7 mouse cellular contexts compared by ENCODE assay signal in the genomic region with DNA sequence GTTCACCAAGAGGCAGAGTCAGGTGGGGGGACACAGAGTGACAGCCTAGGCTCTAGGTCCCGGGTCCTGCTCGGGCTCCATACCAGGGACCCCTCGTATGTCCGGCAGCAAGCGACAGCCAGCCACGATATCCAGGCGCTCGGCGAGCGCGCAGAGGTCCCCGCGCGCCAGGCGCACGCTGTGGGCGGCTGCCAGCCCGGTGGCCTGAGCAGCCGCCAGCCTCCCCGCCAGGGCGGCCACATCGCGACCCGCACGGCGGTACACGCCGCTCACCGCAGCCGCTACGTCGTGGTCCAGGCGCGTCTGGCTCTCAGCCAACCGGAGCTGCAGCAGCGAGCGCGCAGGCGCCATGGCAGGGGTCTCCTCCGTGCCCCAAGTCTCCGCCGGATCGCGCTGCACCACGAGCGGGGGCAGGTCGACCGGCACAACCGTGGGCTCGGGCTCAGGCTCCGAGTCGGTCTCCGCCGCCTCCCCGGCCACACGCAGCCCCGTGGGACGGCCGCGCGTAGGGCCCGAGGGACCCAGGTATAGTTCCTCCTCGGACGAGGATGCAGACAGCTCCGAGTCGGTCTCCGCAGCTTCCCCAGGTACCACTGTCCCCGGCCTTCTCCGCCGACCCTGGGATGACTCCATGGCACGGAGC. TPM values are rescaled to one million over a fixed set of nuclear protein-coding genes. Genes with fewer than 3 reads are reported as not detected.
A peak's percentile ranks its signal among the peaks of the same experiment; 100 is the strongest.
DNase-seq lines count a peak whose midpoint lies in the region; ATAC-seq and TF ChIP-seq lines count a peak whose summit lies in the region.

No protein-coding gene starts in this region.

- H3K27ac ChIP-seq in heart, embryonic 14.5 days (replicated peaks in 1 of 2; ENCODE audit: control insufficient read depth in 1 of 2, insufficient read depth in 1 of 2, low read depth in 2 of 2, low read length in 2 of 2): no peak overlapping the region
- peak overlapping the region; percentile 58; the same call in 1 of the 2 replicates for H3K27ac ChIP-seq in limb, embryonic 13.5 days

- peak; percentile 28 to 29 for DNase-seq in right cerebral cortex, adult 2 months (ENCODE audit: low spot score in 2 of 2)
- no peak for DNase-seq in right cerebral cortex, postnatal 36 days (ENCODE audit: low spot score in 2 of 2)
- peak; percentile 42 for DNase-seq in cerebellum, adult 8-10 months
- DNase-seq in testis, postnatal 14 days (ENCODE audit: low spot score): peak; percentile 60

- peaks cover 6% of the 10 kb centered on the region for H3K79me2 ChIP-seq in myocyte (ENCODE audit: control insufficient read depth, insufficient read depth)

- H3K27me3 ChIP-seq in heart, embryonic 14.5 days (ENCODE audit: control insufficient read depth, insufficient read depth, low read length): no peaks in the 10 kb centered on the region
- H3K27me3 ChIP-seq in limb, embryonic 13.5 days: no peaks in the 10 kb centered on the region
- no peaks in the 10 kb centered on the region for H3K27me3 ChIP-seq in myocyte (ENCODE audit: control insufficient read depth, insufficient read depth, insufficient read length)

- WGBS in heart, embryonic 14.5 days: under 1% methylated on average over 62 of the region's 71 CpGs
- WGBS in limb, embryonic 13.5 days: under 1% methylated on average over 68 of the region's 71 CpGs

- no peak for ATAC-seq in heart, embryonic 14.5 days (ENCODE audit: insufficient number of reproducible peaks, insufficient read depth, low FRiP score, low read depth)
- ATAC-seq in limb, embryonic 13.5 days (ENCODE audit: low FRiP score, low read depth): no peak

- H3K36me3 ChIP-seq in heart, embryonic 14.5 days (ENCODE audit: control insufficient read depth, insufficient read depth, low read length): 0 out of 2 replicates have a peak, but pooled peaks cover 5% of the 10 kb centered on the region
- H3K36me3 ChIP-seq in limb, embryonic 13.5 days: no peaks in the 10 kb centered on the region
- no peaks in the 10 kb centered on the region for H3K36me3 ChIP-seq in myocyte (ENCODE audit: control insufficient read depth, insufficient read depth)

- H3ac ChIP-seq in myocyte (ENCODE audit: control insufficient read depth, insufficient read length): peak overlapping the region; percentile 41

- H3K4me3 ChIP-seq in heart, embryonic 14.5 days (ENCODE audit: control insufficient read depth in 1 of 2, insufficient read depth in 1 of 2, low read depth in 1 of 2, low read length in 2 of 2): peak overlapping the region; percentile 74 to 90
- peak overlapping the region; percentile 63 for H3K4me3 ChIP-seq in limb, embryonic 13.5 days
- peak overlapping the region; percentile 81 for H3K4me3 ChIP-seq in myocyte

- H3K4me2 ChIP-seq in heart, embryonic 14.5 days (ENCODE audit: low read length): peak overlapping the region; percentile 93
- H3K4me2 ChIP-seq in limb, embryonic 13.5 days (replicated peaks): peak overlapping the region; percentile 97
- H3K4me2 ChIP-seq in myocyte (ENCODE audit: low read depth): peak overlapping the region; percentile 84

- H3K9ac ChIP-seq in heart, embryonic 14.5 days (ENCODE audit: low read length): peak overlapping the region; percentile 94
- H3K9ac ChIP-seq in limb, embryonic 13.5 days: peak overlapping the region; percentile 82

- no peak for TF ChIP-seq POLR2A in myocyte (IDR thresholded peaks at IDR 0.05; ENCODE audit: insufficient read length, low read depth)

- no peaks in the 10 kb centered on the region for H3K9me3 ChIP-seq in heart, embryonic 14.5 days (ENCODE audit: control insufficient read depth, low read length)
- no peaks in the 10 kb centered on the region for H3K9me3 ChIP-seq in limb, embryonic 13.5 days

- peaks cover 5 to 14% of the 10 kb centered on the region in 2 experiments; a peak in 3 of 4 replicates for H3K4me1 ChIP-seq in heart, embryonic 14.5 days (ENCODE audit: control insufficient read depth in 2 of 2, insufficient read depth in 2 of 2, low read length in 2 of 2)
- peaks cover 22% of the 10 kb centered on the region for H3K4me1 ChIP-seq in limb, embryonic 13.5 days

TF ChIP-seq in myocyte, 11 proteins besides CTCF, POLR2A, EP300 and RAD21:
- TF ChIP-seq POLR2AphosphoS2 (IDR thresholded peaks at IDR 0.05; ENCODE audit: insufficient read length, low read depth) (no peak), TCF3 (IDR thresholded peaks at IDR 0.05; ENCODE audit: insufficient read length, low read depth) (no peak), E2F4 (IDR thresholded peaks at IDR 0.05; ENCODE audit: insufficient read depth) (no peak), MYOD1 (IDR thresholded peaks at IDR 0.05; ENCODE audit: control insufficient read depth in 1 of 3, insufficient read length in 2 of 3, low read depth in 2 of 3) (peak in 2 of 3 experiments; percentile 3 to 10)

RNA-seq across cellular contexts. Expression of a gene that starts 1.1 kb away (rescaled TPM):
- polyA plus RNA-seq in heart, embryonic 14.5 days (2014; fragmentation: Nextera tagmentation; extraction: Ambion mirVana): 1.4 and 1.7 TPM in 2 replicates
- 2.5 TPM in 2 replicates for polyA plus RNA-seq in limb, embryonic 13.5 days (2015; fragmentation: Nextera tagmentation; extraction: Ambion mirVana)
- polyA plus RNA-seq in myocyte (2012; fragmentation: generic; extraction: Trizol): 7.8 TPM

RNA-seq across cellular contexts. Expression of a gene that starts 1.1 kb away (rescaled TPM):
- polyA plus RNA-seq in heart, embryonic 14.5 days (2014; fragmentation: Nextera tagmentation; extraction: Ambion mirVana): 87.3 and 92.9 TPM in 2 replicates
- 67.5 and 67.8 TPM in 2 replicates for polyA plus RNA-seq in limb, embryonic 13.5 days (2015; fragmentation: Nextera tagmentation; extraction: Ambion mirVana)
- 57.3 TPM for polyA plus RNA-seq in myocyte (2012; fragmentation: generic; extraction: Trizol)

RNA-seq across cellular contexts. Expression of a gene that starts 10.5 kb away (rescaled TPM):
- not detected in 2 replicates for polyA plus RNA-seq in heart, embryonic 14.5 days (2014; fragmentation: Nextera tagmentation; extraction: Ambion mirVana)
- polyA plus RNA-seq in limb, embryonic 13.5 days (2015; fragmentation: Nextera tagmentation; extraction: Ambion mirVana): 0.10 and 0.11 TPM in 2 replicates
- polyA plus RNA-seq in myocyte (2012; fragmentation: generic; extraction: Trizol): 0.06 TPM

RNA-seq across cellular contexts. Expression of a gene that starts 44.0 kb away (rescaled TPM):
- 1.3 and 1.8 TPM in 2 replicates for polyA plus RNA-seq in heart, embryonic 14.5 days (2014; fragmentation: Nextera tagmentation; extraction: Ambion mirVana)
- 1.1 and 1.3 TPM in 2 replicates for polyA plus RNA-seq in limb, embryonic 13.5 days (2015; fragmentation: Nextera tagmentation; extraction: Ambion mirVana)
- polyA plus RNA-seq in myocyte (2012; fragmentation: generic; extraction: Trizol): not detected

RNA-seq across cellular contexts. Expression of a gene that starts 48.5 kb away (rescaled TPM):
- 9.3 and 10.5 TPM in 2 replicates for polyA plus RNA-seq in heart, embryonic 14.5 days (2014; fragmentation: Nextera tagmentation; extraction: Ambion mirVana)
- polyA plus RNA-seq in limb, embryonic 13.5 days (2015; fragmentation: Nextera tagmentation; extraction: Ambion mirVana): 9.8 and 10.3 TPM in 2 replicates
- polyA plus RNA-seq in myocyte (2012; fragmentation: generic; extraction: Trizol): 18.2 TPM

Comparison
In these comparisons a context has a peak if more than half of its experiments do, and no peak if none do; other contexts are left out.
1. DNase-seq: peak in right cerebral cortex, adult 2 months (2 of 2), cerebellum, adult 8-10 months (single experiment) and testis, postnatal 14 days (single experiment); none in right cerebral cortex, postnatal 36 days (0 of 2).
2. Peak in every context shown above with its lines, with median percentiles within 50 percentile points of each other: H3K4me2 ChIP-seq and H3K4me3 ChIP-seq.